Mouse (Mus musculus) yolk sac, embryonic 10.5 days (tissue): Measurements from ENCODE around the gene Otud7a.

Source experiments
- DNase-seq: peaks from one replicate; pipeline ENCODE4 v3.0.0-alpha.2; 2017; ENCODE audit warnings: low spot score

The Otud7a gene

GRCm38 (mm10) chr7:63444484-63445345 is at the start of gene Otud7a:
Otud7a (plus strand) TSS chr7:63444751.
- DNase-seq, result peak; percentile 50

DNA sequence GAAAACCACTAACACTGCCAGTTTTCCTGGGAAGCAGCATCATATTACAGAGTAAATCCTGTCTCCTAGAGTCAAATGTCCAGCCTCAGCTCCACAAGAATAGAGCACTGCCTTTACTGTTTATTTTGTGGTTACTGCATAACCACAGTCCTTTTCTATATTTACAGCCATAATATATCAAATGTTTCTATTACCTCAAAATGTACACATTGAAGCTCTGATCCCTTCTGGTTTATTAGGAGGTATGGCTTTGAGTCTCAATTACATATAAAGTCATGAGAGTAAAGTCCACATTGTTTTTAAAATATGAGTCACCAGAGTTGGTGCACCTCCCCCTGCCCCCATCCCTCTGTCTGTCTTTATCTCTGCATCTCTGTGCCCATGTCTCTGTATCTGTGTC is 38.6 kb upstream of the Otud7a start:
- no peak for DNase-seq

DNA sequence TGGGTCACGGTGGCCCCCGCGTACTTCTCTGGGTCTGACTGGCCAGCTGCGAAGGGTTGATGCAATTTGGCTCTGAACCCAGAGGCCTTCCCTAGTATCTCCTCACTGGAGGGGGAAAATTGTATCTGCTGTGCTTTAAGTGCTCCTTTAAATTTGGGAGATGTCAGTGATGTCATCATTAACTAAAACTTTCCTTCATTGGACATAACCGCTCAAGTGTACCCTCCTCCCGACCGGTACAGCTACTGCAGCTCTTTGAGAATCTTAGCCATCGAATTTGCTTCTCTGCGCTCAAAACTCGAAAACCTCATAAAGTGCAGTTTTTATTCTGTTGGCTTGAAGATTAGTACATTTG is 772 bp downstream of the Otud7a start:
- no peak for DNase-seq

GRCm38 (mm10) chr7:63446951-63447350 is 2.4 kb downstream of the Otud7a start:
- no peak for DNase-seq

DNA sequence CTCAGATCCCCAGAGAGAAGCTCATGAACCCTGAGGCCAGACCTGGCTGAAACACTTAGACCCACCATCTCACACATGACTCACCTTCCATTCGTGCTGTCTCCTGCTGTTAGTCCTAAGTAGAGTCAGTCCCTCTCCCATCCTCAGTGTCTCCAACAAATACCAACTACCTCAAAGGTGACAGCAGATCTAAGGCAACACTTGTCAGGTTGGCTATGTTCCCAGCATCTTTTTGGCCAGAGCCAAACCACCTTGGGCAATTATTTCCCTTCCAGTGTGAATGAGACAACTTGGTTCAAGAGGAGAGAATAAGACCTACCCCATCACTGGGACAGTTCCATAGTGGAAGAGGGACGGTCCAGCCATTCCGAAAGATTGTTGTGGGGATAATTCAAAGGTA is 10.7 kb downstream of the Otud7a start:
- DNase-seq, result no peak

GRCm38 (mm10) chr7:63462234-63462633 is 17.7 kb downstream of the Otud7a start:
- DNase-seq, result no peak

DNA sequence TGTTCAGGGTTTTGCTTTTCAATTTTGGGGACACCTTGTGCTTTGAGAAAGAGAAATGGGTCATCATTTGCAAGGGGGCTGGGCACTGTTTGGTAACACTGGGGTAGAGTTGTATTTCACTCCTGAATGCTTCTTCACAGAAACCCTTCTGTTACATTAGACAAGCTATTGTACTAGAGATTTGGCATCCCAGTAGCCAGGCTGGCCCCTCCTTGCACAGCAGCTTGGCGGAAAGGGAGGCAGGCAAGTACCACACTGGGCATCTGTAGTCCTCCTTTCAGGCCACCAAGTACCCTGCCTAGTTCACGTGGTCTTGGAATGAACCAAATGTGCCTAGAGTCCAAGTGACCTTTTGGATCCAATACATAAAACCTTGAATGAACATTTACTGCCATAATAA is 18.1 kb downstream of the Otud7a start:
- DNase-seq, result no peak

- DNase-seq, result no peak
These were observed 22.2 kb downstream of the Otud7a start for GRCm38 (mm10) chr7:63466729-63467128.

DNA sequence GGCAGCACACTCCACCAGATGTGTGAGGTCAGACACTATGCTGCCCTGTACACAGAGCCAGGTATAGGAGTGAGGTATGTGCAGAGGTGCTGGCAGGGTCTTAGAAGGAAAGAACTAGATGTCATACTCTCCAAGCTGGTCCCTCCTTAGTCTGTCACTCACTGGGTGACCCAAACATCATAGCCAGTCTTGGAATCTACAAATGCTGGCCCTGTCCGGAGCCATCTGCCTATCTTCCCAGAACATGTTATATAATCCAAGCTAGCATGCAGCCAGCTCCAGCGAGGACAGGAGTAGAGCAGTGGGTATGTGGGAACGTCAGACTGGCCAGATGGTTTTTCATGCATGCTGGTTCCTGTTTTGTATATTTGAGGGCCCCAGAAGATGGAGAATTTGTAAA is 23.7 kb downstream of the Otud7a start:
- no peak for DNase-seq

DNA sequence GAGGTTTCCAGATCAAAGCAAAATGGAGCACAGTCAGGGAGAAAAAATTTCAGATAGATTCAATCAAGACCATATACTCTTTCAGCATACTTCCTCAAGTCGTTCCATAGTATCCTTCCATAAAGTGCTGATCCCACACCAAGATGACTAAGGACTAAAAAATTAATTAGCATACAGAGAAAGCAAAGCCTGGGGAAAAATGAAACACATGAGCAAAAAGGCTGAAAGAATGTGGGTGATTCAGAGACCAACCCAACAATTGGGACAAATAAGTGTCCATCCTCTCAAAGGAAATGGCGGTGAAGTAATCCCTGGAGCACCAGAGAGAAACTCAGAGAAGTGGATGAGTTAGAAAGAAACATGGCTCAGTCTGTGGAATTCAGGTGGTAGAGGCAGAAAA is 38.5 kb downstream of the Otud7a start:
- no peak for DNase-seq

- no peak for DNase-seq
These were observed 52.5 kb downstream of the Otud7a start for GRCm38 (mm10) chr7:63497051-63497547.

GRCm38 (mm10) chr7:63504202-63504601 is 59.7 kb downstream of the Otud7a start:
- DNase-seq, result no peak

DNA sequence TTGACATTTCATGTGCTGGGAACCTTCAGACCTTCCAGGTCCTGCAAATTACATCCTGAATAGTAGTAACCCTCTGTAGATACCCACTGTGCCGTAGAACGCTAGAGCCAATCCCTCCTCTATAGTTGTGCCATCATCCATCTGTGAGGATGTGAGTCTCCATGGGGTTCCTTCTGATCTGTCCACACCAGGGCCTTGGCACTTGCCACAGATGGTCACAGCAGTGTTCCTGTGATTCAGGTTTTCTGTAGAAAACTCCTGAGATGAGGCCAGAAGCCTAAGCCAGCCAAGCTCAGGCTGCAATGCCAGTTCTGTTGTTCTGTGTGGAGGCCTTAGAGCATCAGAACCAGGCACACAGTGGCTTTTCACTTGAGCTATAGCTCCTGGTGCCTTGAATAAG is 63.5 kb downstream of the Otud7a start:
- DNase-seq, result no peak

DNA sequence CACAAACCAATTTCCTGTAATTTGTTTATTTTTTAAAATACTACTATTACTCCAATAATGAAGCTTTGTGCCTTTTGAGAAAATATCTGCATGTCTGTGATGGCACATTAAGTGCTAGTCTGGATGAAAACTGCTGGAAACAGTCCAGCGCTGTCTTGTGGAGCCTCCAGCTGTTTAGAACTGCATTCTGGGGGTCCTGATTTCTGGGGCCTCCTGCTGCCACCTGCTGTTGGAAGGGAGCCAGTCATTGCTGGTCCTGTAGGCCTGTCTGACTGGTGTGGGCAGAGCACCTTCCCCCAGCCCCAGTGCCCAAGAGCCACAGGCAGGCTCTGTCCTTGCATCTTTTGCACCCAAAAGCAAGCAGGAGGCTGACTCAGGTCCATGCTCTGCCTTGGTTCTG is 65.3 kb downstream of the Otud7a start:
- no peak for DNase-seq

DNA sequence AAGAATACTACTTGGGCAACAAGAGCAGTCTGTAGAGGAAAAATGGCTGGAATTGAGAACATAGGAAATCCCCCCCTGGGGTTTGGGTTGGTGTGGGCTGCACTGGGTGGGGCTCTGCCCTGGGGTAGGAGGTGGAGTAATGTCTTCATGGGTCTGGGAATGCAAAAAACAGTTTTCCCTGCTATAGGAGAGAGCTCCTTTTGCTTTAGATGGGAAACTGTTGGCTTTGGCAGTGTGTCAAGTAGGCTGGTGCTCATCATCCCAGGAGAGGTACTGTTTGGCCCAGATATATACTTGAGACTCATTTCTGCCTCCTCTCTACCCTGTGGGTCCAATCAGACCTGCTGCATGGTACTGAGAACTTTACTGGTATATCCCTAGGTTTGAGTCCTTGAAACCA is 66.9 kb downstream of the Otud7a start:
- DNase-seq, result no peak

GRCm38 (mm10) chr7:63512561-63512960 is 68.0 kb downstream of the Otud7a start:
- DNase-seq, result no peak

GRCm38 (mm10) chr7:63516141-63516895 is 71.8 kb downstream of the Otud7a start:
- no peak for DNase-seq

DNA sequence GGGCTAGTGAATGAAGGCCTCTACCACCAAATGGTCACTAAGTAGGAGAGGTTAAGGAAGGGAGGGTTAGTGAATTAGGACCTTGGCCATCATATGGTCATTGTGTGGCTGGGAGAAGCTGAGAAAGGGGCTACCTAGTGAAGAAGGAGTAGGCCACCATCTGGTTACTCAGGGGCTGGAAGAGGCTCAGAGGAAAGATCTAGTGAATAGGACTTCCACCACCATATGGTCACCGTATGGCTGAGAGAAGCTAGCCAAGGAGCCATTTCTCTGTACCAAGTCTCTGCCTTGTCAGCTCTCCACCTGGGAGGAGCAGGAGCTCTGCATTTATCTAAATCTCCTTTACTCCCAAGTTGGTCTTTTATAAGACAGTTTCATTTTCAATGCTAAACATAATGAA is 75.7 kb downstream of the Otud7a start:
- DNase-seq, result no peak

GRCm38 (mm10) chr7:63522403-63522802 is 77.9 kb downstream of the Otud7a start:
- DNase-seq, result no peak

- no peak for DNase-seq
These were observed 78.5 kb downstream of the Otud7a start for GRCm38 (mm10) chr7:63523051-63523450.

- DNase-seq, result no peak
These were observed 95.7 kb downstream of the Otud7a start for GRCm38 (mm10) chr7:63540293-63540692.

DNA sequence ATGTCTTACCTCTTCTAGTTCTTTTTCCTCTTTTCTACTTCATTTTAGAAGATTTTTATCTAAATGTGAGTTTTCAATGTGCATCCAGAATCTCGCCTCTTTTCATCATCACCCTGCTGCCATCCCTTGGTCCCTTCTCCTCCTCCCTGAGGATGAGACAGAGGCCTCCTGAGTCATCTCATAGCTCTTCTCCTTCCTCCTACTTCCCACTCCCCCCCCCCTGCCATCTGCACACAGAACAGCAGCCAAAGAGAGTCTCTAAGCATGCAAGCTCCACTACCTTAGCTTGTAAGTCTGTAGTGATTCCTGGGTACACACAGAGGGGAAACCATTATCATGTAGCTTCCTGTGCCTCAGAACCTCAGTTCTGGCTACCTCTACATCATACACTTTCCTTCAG is 109.9 kb downstream of the Otud7a start:
- no peak for DNase-seq

DNA sequence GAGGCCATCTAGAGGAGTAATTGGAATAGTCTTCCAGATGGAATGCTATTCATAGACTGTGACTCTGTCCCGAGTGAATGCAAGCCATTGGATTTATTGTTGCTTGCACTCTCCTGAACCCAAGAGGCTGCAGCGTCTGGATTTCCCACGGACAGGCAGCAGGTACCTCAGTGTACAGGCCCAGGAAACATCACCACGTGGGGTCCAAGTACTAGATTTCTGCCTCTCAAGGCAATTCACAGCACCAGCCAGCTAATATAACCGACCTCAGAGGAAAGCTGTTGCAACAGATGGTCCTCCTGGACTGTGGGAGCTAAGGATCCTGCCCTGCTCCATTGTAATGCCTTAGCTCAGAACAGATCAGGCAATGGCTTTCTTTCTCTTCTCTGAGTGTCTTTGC is 111.8 kb downstream of the Otud7a start:
- no peak for DNase-seq
